Mouse (Mus musculus): ENCODE measurements around the gene Rptor.

DNA sequence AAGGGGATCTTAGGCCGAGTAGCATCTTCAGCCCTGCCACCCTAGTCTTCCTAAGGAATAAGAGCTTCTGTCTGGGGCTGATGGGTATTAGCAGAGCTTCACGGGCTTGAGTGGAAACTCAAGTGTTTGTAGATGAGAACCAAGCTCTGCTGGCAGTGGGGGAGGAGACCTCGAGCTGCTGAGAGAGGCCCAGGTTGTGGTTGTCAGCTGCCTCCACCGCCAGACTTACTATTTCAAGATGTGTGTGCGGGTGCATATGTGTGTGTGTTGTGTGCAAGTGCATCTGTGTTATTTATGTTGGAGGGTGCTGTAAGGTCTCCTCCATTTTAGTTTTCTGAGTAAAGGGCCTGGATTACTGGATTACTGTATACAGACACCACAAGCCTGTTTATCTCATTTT lies 15.6 kb upstream of the Rptor start:
- TF ChIP-seq CTCF (IDR thresholded peaks at IDR 0.05; ENCODE audit: low read depth) (no peak), EP300 (IDR thresholded peaks at IDR 0.05; ENCODE audit: low read depth) (no peak)

Data from liver, postnatal 0 days (tissue).